Mouse (Mus musculus): ENCODE measurements around the gene Eogt. TPM values are rescaled to one million over a fixed set of nuclear protein-coding genes. Genes with fewer than 3 reads are reported as not detected.

The Eogt gene
- 5.1 and 5.7 TPM in 2 replicates for polyA plus RNA-seq (2015; fragmentation: Nextera tagmentation; extraction: Ambion mirVana)

DNA sequence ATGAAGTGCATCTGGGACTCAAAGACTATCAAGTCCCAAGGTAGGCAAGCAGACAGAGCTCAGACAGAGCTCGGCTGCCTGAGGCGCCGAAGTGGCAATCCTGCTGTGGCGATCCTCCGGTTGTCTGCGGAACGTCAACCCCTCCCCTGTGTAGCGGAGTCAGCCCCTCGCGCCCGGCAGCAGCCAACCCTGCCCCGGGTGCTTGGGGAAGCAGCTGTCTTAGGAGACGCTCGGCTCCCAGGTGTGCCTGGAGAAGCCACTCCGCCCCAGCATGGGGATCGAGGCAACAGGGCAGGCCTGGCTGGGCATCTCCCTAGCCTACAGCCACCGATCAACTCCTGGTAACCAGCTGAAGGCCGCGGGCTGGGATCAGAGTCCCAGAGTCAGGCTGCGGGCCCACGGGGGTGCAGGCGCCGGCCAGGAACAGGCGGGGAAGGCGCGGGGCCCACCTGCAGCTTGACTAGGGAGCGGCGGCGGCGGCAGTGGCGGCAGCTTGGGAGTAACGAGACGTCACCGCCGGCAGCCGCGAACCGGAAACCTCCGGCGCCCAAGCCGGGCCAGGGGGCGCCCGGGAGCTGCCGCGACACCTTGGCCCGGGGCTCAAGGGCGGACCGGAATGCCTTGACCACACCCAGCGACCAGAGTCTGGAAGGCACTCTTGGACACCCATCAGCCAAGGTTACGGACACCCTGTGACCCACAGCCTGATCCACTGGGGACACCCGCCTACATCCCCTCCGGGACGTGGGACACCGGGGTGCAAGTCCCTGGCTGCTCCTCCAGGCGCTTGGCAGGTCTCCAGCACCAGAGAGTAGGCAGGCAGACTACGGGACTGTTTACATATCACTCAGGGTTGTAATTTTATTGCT is at the start of gene Eogt:
Gene Eogt, minus strand, starts transcription at position 800 of the 869 bp plus-strand sequence.
- peak; percentile 80 for DNase-seq (ENCODE audit: low spot score)

DNA sequence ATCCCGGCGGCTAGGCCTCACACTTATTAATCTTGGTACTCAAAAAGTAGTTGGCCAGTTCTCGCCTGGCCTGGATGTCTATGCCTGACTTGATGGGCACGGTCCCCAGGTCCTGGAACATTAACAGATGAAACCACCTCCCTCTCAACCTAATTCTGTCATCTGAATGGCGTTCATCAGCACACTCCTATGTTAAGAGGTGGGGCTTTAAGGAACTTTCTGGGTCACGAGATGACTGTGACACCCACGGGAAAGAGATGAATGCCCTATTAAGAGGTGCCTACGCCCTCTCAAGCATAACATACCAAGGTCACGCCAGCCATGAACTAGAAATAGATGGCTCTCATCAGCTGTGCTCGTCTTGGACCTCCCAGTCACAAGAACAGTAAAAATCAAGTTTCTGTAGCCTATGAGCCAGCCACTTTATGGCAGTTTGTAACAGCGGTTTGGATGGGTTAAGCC is 30.4 kb upstream of the Eogt start:
- no peak for DNase-seq (ENCODE audit: low spot score)

DNA sequence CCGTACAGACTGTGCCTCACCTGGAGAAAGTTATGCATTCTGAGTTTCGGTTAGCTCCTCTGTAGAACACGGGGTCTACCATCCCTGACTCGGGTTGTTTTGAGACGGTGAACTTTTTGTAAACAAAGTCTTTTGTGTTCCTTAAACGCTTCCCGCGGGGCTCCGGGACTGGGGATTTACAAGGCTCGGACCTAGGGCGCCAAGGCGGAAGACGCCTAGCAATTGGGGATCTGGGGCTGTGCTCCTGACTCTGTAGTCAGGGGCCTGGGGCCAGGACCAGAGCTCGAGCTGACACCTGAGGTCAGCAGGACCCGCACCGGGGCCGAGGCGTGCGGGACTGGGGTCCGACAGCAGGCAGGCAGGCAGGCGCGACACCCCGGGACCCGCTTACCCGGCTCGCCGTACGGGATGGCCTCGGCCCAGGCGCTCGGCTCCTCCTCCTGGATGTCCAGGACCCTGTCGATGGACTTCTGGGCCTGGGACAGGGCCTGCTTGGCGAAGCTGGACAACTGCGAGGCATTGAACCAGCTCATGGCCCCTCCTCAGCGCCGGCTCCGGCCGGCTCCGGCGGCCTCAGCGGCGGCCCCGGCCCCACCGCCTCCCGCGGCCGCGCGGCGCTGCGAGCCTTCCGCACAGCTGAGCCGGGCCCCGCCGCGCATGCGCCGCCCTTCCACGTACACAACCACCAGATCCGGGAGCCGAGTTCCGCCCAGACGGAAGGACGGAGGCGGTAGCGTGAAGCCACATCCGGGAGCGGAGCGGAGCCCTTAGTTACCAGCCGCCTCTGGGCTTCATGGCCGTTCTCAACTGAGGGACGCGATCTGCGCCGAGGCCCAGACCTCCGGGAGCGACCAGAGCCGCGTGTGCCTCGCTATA is 29.7 kb upstream of the Eogt start, which contains the start of gene Tmf1:
Gene Tmf1, minus strand, starts transcription at position 632 of the 876 bp plus-strand sequence.
- DNase-seq (ENCODE audit: low spot score), result peak; percentile 96

DNA sequence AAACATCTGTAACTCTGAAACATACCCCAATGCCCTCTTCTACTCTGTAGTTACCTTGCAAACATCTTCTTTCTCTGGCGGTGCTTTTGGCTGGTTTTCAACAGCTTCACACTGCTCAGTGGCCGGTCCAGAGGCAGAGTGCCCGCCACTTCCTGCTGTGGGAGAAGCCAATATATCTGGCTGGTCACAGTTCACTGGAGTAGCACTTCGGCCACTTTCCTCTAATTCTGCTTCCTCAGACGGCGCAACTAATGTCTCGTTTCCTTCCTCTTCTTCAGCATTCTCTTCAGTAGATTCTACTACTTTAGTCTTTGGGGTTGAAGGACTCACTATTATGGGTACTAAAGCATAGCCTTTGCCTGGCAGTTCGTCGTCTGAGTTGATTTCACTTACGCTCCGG is 26.7 kb upstream of the Eogt start:
- DNase-seq (ENCODE audit: low spot score), result no peak

DNA sequence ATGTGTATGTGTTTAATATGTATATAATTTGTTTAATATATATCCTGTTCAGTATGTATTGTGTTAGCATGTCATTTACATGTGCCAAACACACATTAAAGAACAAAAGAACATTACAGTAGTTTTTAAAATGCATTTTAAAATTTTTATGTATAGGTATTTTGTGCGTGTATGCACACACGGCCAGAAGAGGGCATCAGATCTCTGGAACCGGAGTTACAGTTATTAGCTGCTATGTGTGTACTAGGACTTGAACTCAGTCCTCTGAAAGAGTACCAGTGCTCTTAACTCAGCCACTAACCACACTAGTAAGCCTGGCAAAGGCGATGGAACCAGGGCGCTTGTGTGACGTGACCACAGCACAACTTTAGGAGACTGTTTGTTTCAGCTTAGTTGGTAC is 1.2 kb upstream of the Eogt start:
- peak; percentile 11 for DNase-seq (ENCODE audit: low spot score)

DNA sequence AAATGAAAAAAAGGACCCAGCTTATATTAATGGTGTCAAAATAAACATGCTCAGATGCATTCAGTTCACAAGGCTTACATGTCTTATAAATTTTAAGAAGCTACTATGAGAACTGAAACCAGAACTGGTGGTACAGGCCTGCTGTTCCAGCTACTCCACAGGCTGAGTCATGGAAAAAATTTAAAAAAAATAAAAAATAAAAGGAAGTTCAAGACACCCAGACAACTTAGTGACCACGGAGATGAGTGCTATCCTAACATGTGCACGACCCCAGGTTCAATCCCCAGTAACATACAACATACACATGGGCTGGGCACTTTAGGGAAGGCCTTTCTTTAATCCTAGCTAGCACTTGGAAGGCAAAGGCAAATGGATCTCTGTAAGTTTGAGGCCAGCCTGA is 739 bp upstream of the Eogt start:
- no peak for DNase-seq (ENCODE audit: low spot score)

DNA sequence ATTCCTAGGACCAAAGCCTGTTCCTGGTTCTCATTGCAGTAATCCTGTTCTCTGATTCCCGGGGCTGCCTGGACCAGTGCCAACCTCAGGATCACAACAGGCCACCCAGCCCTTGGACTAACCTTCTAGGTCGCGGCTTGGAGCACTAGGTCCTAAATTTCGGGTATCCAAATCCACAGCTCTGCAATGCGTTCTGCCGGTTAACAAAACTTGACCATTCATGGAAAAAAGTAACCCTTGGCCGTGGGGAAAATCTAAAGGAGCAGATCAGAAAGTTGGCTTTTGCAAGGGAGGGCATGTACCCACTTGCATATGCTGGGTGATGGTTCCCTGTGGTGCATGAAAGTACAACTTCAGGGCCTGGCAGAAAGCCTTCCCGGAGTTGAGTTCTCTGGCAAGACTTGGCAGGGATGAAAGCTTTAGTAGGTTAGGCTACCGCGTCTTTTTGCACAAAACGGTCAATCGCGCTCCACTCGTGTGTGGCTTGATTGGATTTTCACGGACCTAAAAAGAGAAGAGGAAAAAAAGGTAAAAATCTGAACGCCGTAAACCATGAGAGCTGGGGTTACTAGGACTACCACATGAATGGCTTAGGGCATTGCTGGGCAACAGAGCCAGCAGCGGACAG is 1.1 kb downstream of the Eogt start:
- peak; percentile 2 for DNase-seq (ENCODE audit: low spot score)

DNA sequence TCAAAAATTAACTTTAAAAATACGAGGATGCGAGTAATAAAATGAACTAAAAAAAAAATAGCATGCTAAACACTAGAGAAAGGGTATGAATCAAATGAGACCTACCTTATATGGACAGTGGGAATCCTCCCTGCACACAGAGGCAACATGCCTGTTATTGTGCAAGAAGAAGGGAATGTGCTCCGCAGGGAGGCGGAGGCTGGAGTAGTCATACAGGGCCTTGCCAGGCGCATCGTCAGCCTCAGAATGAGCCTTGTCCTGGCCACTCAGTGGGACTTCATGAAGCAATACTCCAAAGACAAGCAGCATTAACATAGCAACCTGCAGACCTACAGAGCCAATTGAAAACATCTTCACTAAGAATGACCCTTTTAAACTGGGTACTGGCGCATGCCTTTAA is 3.8 kb downstream of the Eogt start:
- no peak for DNase-seq (ENCODE audit: low spot score)

DNA sequence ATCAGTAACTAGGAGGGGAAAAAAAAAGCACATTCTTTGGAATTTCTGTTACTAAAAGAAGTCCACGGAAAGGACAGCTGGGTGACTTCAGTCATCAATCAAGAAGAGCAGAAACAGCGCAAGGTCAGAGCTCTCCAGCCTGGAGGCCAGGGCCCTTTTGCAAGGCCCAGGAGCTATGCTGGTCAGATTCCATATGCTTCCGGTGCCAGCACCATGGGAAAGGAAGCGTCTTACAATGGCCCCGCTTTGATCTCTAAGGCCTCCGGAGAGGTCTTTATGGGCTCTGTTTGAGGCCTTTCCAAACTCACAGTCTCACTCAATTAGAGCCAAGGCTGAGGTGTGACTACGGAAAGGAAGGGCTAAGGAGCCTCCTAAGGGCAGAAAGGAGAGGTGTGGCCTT is 4.6 kb downstream of the Eogt start:
- no peak for DNase-seq (ENCODE audit: low spot score)

DNA sequence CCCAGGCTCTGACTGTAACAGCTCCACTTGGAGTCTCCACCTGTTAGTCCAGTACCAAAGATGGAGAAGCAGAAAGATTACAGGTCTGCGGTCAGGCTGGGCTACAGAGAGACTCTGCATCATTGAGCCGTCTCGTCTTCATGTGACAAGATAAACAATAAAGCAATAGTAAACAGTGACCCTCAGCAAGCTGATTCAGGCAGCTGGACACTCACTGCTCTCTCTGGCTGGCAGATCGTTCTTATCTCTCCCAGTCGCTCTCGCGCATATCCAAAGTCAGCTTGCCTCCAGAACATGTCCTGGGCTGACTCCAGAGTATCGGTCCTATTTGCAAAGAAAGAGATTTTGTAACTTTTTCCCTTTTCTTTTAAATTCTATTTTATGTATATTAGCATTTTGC is 6.4 kb downstream of the Eogt start:
- DNase-seq (ENCODE audit: low spot score), result no peak

DNA sequence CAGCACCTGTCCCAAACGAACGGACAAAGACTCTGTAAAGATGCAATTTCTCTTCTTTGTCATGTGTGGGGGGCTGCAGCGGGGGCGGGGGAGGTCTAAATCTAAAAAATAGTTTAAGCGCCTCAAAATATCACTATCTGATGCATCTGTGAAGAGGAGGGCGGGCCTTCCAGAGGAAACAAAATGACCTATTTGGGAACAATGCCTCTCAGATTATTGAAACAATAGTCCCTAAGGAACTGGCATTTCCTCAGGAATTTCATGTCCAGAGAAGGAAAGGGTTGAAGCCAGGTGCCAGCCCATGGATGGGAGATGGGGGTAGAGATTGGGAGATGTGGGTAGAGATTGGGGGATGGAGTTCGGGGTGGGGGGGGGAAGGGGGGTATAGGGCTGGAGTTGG is 7.2 kb downstream of the Eogt start:
- DNase-seq (ENCODE audit: low spot score), result no peak

DNA sequence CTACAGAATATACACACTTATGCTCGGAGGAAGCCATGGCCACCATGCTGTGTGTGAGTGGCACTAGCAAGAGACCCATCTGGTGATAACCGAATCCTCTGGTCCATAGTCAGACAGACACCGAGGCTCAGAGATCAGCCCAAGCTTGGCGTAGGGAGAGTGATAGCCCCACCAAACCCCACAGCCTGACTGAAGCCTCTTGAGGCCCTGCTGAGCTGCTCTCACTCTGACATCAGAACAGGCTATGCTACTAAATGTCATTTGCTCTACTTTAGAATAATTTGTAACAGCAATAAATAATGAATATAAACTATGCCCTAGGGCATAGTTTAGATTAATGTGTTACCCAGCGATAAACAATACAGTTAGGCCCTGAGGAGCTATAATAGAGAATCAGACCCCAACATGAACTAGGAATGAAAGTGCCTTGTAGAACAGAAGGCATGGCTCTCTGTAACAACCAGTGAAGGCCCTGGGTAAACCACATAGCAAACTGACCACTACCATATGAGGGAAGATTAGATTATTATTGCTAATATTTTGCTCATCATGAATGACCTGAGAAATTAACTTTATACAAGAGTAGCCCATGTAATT is 16.2 kb downstream of the Eogt start:
- DNase-seq (ENCODE audit: low spot score), result no peak

DNA sequence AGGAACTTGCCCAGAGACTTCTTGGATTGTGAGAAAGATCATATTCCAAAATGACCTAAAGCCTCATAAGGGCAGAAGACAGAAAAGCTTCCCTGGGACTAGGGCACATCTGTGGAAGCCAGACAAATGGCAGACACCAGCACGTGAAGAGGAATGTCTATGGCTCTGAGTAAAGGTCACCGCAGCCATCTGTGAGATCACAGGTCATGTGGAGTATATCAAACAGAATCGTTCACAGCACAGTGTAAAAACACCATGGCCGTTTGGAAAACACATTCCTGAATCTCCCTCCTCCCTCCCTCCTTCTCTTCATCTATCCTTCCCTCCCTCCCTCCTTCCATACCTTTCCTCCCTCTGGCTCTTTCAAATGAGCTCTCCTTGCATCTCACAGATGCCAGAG is 17.2 kb downstream of the Eogt start:
- DNase-seq (ENCODE audit: low spot score), result no peak

DNA sequence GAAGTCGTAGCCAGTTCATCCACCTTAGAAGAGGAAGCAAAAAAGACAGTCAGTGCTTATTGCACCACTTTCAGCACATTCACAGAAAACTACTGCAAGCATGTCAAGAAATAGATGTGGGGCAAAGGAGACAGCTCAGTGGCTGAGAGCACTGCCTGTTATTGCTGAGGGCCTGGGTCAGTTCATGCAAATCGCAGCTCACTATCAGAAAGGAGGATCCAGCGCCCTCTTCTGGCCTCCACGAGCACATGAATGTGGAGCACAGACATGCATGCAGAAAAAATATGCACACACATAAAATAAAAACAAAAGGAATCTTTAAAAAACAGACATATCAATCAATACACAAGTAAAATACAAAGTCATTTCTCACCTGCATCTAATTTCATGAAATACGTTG is 18.0 kb downstream of the Eogt start:
- no peak for DNase-seq (ENCODE audit: low spot score)

DNA sequence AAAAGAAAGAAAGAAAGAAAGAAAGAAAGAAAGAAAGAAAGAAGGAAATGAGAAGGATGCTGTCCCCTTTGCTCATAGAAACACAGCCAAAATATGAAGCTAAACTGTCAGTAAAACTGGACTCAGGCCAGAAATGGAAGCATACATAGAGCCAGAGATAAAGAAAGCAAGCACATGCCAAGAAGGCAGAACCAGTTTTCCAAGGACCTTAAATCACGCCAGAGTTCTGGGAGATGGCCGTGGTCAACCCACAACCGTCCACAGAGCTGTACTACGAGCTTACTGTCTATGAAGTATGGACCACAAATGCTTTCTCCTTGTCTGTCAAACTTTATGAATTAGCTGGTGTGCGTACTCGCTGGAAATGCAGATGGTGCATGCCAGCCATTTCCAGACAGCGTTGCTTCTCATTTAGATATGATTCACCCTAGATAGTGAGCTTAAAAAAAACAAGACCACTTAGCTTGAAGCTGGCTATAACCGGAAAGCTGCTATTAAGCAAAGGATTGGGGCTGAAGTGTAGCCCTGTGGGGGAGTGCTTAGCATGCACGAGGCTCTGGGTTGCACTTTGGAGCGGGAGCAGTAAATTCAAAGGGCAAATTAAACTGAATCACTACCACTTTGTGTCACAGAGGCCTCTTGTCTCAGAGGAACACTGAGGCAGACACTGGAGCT is 24.5 kb downstream of the Eogt start:
- DNase-seq (ENCODE audit: low spot score), result no peak

DNA sequence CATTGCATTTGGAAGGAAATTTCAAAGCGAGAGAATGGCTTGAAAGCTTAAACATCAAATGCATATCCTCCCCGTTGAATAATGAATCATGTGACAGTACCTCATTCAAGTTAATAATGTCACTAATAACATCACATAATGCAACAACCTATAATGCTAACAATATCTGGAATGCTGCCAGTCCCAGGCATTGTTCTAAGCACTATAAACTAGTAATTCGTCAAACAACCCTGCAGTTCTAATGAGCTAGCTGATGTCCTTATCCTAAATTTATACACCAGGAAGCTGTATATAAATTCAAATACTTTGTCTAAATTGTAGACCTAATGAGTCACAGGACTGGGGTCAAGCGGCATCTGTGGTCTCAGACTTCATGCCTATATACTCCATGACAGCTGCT is 28.1 kb downstream of the Eogt start:
- DNase-seq (ENCODE audit: low spot score), result no peak

DNA sequence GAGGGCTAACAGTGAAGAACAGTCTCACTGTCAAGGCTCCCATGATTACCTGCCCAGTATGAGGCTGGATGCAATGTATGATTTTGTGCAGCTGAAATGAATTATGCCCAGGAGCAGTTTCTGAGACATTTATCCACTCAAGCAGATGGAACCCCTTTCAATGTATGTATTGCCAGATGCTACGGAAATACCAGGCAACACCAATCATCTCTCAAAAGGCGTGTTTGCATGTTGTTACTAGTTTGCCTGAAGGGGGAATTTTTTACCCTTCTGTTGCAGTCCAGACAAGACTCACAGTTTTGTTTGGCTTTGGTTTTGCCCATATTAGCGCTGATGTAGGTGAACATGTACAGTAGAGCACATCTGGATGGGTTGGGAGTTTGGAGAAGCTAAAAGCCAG is 30.7 kb downstream of the Eogt start:
- DNase-seq (ENCODE audit: low spot score), result no peak

DNA sequence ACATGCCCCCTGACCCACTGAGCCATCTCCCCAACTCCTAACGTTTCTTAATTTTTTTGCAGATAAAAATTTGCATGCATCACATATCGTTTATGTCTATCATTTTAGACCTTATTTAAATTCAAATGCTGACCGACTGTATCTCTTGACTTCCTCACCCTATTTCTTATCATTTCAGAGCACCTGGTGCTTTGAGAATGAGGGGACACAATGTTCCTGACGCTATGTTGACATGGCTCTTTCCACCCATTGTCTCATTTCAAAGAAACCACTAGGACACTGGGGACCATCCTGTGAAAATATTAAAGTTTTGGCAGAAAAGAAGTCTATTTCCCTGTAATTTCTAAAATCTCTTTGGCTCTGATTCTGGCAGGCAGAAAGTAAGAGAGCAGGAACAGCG is 32.1 kb downstream of the Eogt start:
- DNase-seq (ENCODE audit: low spot score), result no peak

DNA sequence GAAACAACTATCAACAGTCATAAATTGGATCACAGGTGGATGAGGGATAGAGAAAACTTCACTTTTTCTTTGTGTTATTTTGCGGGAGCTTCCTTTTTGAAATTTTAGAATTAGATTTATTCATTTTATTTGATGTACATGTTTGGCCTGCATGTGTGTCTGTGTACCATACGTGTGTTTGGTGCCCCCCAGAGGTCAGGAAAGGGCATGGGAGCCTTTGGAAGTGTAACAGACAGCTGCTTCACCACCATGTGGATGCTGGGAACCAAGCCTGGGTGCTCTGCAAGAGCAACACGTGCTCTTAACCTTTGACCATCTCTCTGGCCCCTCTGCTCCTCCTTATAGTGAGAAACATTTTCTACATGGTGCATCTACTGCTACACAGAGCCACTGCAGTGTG is 34.2 kb downstream of the Eogt start:
- no peak for DNase-seq (ENCODE audit: low spot score)

DNA sequence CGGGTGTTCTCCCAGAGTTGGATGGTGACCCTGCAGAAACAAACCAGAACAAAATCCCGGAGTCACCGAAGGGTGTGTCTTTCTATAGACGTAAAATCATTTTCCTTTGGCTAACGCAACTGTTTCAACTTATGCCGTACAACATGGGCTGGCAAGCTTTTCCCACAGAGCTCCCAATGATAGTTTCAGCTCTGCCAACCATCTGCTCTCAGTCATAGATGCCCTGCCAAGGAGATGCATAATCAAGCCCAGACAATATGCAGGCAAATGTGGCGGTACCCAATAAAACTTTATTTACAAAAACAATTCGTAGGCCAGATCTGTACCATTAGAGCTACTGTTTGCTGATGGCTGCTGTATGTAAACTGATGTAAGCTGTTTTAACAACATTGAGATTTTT is 36.8 kb downstream of the Eogt start:
- no peak for DNase-seq (ENCODE audit: low spot score)

DNA sequence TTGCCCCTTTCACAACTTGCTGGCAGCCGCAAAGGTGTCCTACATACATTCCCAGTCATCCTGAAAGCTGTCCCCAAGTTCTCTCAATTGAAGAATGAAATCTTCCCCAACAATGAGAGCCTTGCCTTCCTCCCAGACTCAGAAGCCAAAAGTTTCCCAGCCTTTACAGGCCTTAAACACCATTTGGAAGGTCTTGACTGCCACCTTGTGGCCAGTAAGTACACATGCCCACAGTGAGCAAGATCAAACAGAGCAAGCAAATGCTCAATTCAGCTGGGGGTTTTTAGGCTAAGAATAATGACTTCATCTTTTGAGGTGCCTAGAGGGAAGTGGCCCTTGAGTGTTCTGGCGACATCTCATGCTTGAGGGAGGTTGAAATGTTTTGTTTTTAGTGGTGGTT is 42.2 kb downstream of the Eogt start:
- DNase-seq (ENCODE audit: low spot score), result peak; percentile 68

Measured in thymus, postnatal 0 days (tissue).